Mouse (Mus musculus): ENCODE results near the gene Slc28a3. TPM values are rescaled to one million over a fixed set of nuclear protein-coding genes. Genes with fewer than 3 reads are reported as not detected.
A peak's percentile ranks its signal among the peaks of the same experiment; 100 is the strongest.

The Slc28a3 gene
- total RNA-seq, 2 experiments from 2014 or later: 0.26 TPM; not detected in 1

- intact Hi-C loops (cut with DNase I): no loop called here
- TF ChIP-seq CTCF (IDR thresholded peaks at IDR 0.05): no peak
- Histone ChIP-seq H3K27ac (no peak overlapping the region), H3K4me3 (no peak overlapping the region)
- DNase-seq (ENCODE audit: extremely low spot score in 1 of 2, low spot score in 2 of 2): no peak
Measured at GRCm38 (mm10) chr13:58610059-58610458, 618 bp downstream of the Slc28a3 start.

DNA sequence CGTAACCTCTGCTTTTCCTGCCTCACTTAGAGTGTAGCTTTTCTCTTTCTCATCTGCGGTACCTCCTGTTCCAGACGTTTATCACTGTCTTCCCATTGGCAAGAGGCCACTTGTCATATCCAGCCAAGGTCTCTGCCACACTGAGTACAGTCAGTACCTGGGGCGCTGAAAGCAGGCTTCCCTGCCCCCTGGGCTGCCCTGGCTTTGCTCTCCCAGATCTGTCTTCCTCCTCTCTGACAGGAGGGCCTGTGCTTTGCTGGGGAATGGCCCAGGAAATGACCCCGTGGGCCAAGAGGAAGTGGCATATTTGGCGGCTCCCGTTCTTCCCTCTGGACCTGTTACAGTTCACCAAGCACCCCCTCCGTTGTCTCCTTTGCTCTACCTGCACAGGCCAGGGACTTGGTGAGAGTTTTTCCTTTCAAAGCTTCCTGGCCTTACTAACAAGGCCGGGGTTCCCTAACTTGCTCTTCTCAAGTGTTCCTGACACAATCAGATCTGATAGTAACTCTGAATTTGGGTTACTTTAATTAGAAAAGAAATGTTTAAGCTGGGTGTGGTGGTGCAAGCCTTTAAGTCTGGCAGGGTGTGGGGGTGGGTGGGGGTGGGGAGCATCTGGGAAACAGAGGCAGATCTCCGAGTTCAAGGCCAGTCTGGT is 9.3 kb downstream of the Slc28a3 start:
- intact Hi-C loops (cut with DNase I): no loop called here
- TF ChIP-seq CTCF (IDR thresholded peaks at IDR 0.05): no peak
- H3K4me3 ChIP-seq: no peak overlapping the region
- H3K27ac ChIP-seq: no peak overlapping the region
- no peak for DNase-seq (ENCODE audit: extremely low spot score in 1 of 2, low spot score in 2 of 2)

- no peak for TF ChIP-seq CTCF (IDR thresholded peaks at IDR 0.05)
- H3K4me3 ChIP-seq: no peak overlapping the region
- H3K27ac ChIP-seq: no peak overlapping the region
- intact Hi-C loops (cut with DNase I): loop anchor here (5.0 kb wide), 1 partner anchor 436 kb away; no protein-coding TSS in a partner anchor
- DNase-seq (ENCODE audit: extremely low spot score in 1 of 2, low spot score in 2 of 2): no peak
Measured at GRCm38 (mm10) chr13:58598578-58598977, 12.1 kb downstream of the Slc28a3 start.

- peak; percentile 66 for TF ChIP-seq CTCF (IDR thresholded peaks at IDR 0.05)
- Histone ChIP-seq H3K4me3 (no peak overlapping the region), H3K27ac (no peak overlapping the region)
- intact Hi-C loops (cut with DNase I): loop anchor here (1.0 kb wide), 1 partner anchor 305 kb away; no protein-coding TSS in a partner anchor
- peak; percentile 21 to 25 for DNase-seq (ENCODE audit: extremely low spot score in 1 of 2, low spot score in 2 of 2)
Measured at GRCm38 (mm10) chr13:58593129-58593528, 17.5 kb downstream of the Slc28a3 start.

- intact Hi-C loops (cut with DNase I): no loop called here
Measured at GRCm38 (mm10) chr13:58591912-58592311, 18.8 kb downstream of the Slc28a3 start.

GRCm38 (mm10) chr13:58590630-58591029 is 20.0 kb downstream of the Slc28a3 start:
- H3K4me3 ChIP-seq: no peak overlapping the region
- intact Hi-C loops (cut with DNase I): no loop called here
- DNase-seq (ENCODE audit: extremely low spot score in 1 of 2, low spot score in 2 of 2): peak; percentile 28 to 37
- peak; percentile 60 for TF ChIP-seq CTCF (IDR thresholded peaks at IDR 0.05)
- no peak overlapping the region for H3K27ac ChIP-seq

More at GRCm38 (mm10) chr13:58591912-58592311, 18.8 kb downstream of the Slc28a3 start:
- Histone ChIP-seq H3K4me3 (no peak overlapping the region), H3K27ac (no peak overlapping the region)
- no peak for DNase-seq (ENCODE audit: extremely low spot score in 1 of 2, low spot score in 2 of 2)
- no peak for TF ChIP-seq CTCF (IDR thresholded peaks at IDR 0.05)

- DNase-seq (ENCODE audit: extremely low spot score in 1 of 2, low spot score in 2 of 2): peak; percentile 81
- H3K27ac ChIP-seq: no peak overlapping the region
- peak; percentile 84 for TF ChIP-seq CTCF (IDR thresholded peaks at IDR 0.05)
- H3K4me3 ChIP-seq: 0 out of 2 replicates have a peak overlapping the region, but pooled peaks have one; percentile 3
- intact Hi-C loops (cut with DNase I): loop anchor here (1.0 to 2.0 kb wide), 2 partner anchors 187 to 301 kb away; partner anchors contain the start of gene Rmi1
Measured at GRCm38 (mm10) chr13:58589517-58589858, 21.2 kb downstream of the Slc28a3 start.

DNA sequence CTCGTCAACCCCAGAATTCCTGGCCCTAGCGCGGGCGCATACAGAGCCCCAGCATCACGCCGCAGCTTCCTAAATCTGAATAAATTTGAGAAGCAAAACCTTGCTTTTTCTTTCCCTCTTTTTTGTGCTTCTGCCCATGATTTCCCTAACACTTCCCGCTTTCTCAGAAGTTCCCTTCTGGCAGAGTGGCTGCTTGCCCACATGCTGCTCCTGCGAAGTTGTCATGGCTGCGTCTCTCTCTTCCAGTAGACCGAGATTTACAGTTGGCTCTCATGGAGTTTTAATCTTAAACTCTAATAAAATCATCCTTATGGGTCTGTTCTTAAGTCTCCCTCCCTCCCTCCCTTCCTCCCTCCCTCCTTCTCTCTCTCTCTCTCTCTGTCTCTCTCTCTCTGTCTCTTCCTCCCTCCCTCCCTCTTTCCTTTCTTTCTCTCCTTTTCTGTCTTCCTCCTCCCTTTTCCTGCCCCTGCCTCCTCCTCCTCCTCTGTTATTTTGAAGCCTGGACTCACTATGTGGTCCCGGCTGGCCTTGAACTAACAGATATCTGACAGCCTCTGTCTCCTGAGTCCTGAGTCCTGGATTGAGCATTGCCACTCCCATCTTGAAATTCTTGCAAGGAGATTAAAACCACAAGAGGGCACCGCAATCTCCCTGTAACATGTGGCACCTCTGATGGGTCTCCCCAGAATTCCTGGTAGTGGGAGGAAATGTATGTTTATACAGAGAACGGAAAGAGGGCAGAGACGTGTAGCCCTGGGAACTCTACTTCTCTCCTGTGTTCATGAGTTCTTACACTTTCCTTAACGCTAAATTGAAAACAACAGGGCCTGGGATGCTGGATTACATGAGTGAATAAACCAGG is 21.8 kb downstream of the Slc28a3 start:
- intact Hi-C loops (cut with DNase I): loop anchor here (1.0 to 2.0 kb wide), 2 partner anchors 187 to 300 kb away; partner anchors contain the start of gene Rmi1
- H3K27ac ChIP-seq: no peak overlapping the region
- H3K4me3 ChIP-seq: 0 out of 2 replicates have a peak overlapping the region, but pooled peaks have one; percentile 3
- TF ChIP-seq CTCF (IDR thresholded peaks at IDR 0.05): no peak
- peak in 1 of 2 experiments; percentile 14 for DNase-seq (ENCODE audit: extremely low spot score in 1 of 2, low spot score in 2 of 2)

DNA sequence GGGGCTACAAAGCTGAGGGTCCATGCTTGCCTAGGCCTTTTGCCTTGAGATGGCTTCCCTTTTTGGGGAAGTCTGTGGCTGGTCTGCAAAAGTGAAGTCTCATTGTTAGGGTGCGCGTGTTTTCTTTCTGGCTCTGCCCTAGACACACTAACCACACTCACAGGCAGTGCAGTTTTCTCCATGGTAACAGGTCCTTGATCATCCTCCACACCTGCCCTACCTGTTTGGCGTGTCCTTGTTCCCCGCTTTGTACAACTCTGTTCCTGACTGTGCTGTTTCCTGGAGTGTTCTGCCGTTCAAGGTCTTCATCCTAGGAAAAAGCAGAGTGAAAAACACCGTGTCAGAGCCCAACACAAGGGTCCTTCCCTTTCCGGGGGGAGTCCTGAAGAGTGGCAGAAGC is 22.7 kb downstream of the Slc28a3 start:
- Histone ChIP-seq H3K27ac (no peak overlapping the region), H3K4me3 (no peak overlapping the region)
- DNase-seq (ENCODE audit: extremely low spot score in 1 of 2, low spot score in 2 of 2): no peak
- intact Hi-C loops (cut with DNase I): loop anchor here (2.0 kb wide), 1 partner anchor 299 kb away; no protein-coding TSS in a partner anchor
- TF ChIP-seq CTCF (IDR thresholded peaks at IDR 0.05): no peak

GRCm38 (mm10) chr13:58566181-58566580 is 44.5 kb downstream of the Slc28a3 start:
- no peak for DNase-seq (ENCODE audit: extremely low spot score in 1 of 2, low spot score in 2 of 2)
- intact Hi-C loops (cut with DNase I): no loop called here
- Histone ChIP-seq H3K4me3 (no peak overlapping the region), H3K27ac (no peak overlapping the region)
- TF ChIP-seq CTCF (IDR thresholded peaks at IDR 0.05): no peak

DNA sequence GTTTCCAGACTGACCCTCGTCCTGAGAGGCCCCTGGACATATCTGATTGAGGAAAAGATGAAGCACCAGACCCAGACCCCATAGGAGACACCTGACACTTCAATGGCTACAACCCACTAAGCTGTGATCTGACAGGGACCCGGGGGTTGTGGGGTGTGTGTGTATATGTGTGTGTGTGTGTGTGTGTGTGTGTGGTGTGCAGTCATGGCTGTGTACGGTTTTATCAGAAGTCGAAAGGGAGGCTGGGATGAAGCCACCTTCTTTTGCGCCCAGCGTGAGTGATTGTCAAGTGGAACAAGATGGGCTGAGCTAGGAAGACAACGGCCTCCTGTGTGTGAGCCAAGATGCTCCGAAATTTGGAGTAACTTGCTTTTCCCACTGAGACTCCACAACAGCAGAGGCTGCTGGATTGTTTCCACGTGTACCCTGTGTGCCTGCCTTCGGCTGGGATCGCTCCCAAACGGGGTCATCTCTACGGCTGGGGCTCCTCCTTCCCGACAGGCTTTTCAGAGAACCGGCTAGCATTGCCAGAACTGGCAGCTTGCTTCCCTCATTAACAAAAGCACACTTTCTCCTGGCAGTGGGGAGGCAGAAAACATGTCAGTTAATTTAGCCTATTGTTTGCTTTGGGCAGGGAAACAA is 50.1 kb downstream of the Slc28a3 start:
- intact Hi-C loops (cut with DNase I): no loop called here
- TF ChIP-seq CTCF (IDR thresholded peaks at IDR 0.05): no peak
- no peak overlapping the region for H3K27ac ChIP-seq
- DNase-seq (ENCODE audit: extremely low spot score in 1 of 2, low spot score in 2 of 2): peak; percentile 46 to 64
- H3K4me3 ChIP-seq: no peak overlapping the region
